Mouse (Mus musculus): ENCODE measurements around the gene Tmem174. TPM values are rescaled to one million over a fixed set of nuclear protein-coding genes. Genes with fewer than 3 reads are reported as not detected.

The Tmem174 gene
- total and polyA plus RNA-seq, 2 experiments, result not detected

GRCm38 (mm10) chr13:98596746-98597145 is 40.5 kb downstream of the Tmem174 start:
- H3K27me3 ChIP-seq (ENCODE audit: control insufficient read depth, insufficient read depth, low read length), result no peaks in the 10 kb centered on the region
- no peak overlapping the region for H3K4me3 ChIP-seq (ENCODE audit: insufficient read depth, low read depth, low read length)
- H3K36me3 ChIP-seq (ENCODE audit: control insufficient read depth, insufficient read depth, low read length), result no peaks in the 10 kb centered on the region
- TF ChIP-seq CTCF (IDR thresholded peaks at IDR 0.05; ENCODE audit: low read depth, low read length) (0 out of 2 replicates have a peak, but pooled peaks have one; percentile 10), POLR2A (IDR thresholded peaks at IDR 0.05; ENCODE audit: extremely low read depth, insufficient read depth, low read length) (no peak)
- no peak for DNase-seq (ENCODE audit: extremely low read depth, low read depth, low spot score)
- no peak overlapping the region for H3K27ac ChIP-seq (replicated peaks; ENCODE audit: insufficient read depth, low read depth, low read length)
- no peaks in the 10 kb centered on the region for H3K79me2 ChIP-seq (ENCODE audit: control insufficient read depth, insufficient read depth, low read length)
- H3K4me1 ChIP-seq (ENCODE audit: control insufficient read depth, insufficient read depth, low read length), result peaks cover 6% of the 10 kb centered on the region; the same call in 1 of the 2 replicates
- whole genome bisulfite sequencing, result 87% methylated on average over 4 of the region's 4 CpGs
- no peak overlapping the region for H3K9ac ChIP-seq (ENCODE audit: low read depth, low read length)

GRCm38 (mm10) chr13:98594726-98595141 is 42.5 kb downstream of the Tmem174 start:
- DNase-seq (ENCODE audit: extremely low read depth, low read depth, low spot score), result peak; percentile 27
- Histone ChIP-seq H3K4me1 (ENCODE audit: control insufficient read depth, insufficient read depth, low read length) (peaks cover 6% of the 10 kb centered on the region; the same call in 1 of the 2 replicates), H3K27ac (replicated peaks; ENCODE audit: insufficient read depth, low read depth, low read length) (no peak overlapping the region), H3K9ac (ENCODE audit: low read depth, low read length) (no peak overlapping the region), H3K36me3 (ENCODE audit: control insufficient read depth, insufficient read depth, low read length) (no peaks in the 10 kb centered on the region), H3K4me3 (ENCODE audit: insufficient read depth, low read depth, low read length) (no peak overlapping the region), H3K79me2 (ENCODE audit: control insufficient read depth, insufficient read depth, low read length) (no peaks in the 10 kb centered on the region), H3K27me3 (ENCODE audit: control insufficient read depth, insufficient read depth, low read length) (no peaks in the 10 kb centered on the region)
- 30% methylated on average over 10 of the region's 10 CpGs for WGBS
- TF ChIP-seq CTCF (IDR thresholded peaks at IDR 0.05; ENCODE audit: low read depth, low read length), result no peak
- no peak for TF ChIP-seq POLR2A (IDR thresholded peaks at IDR 0.05; ENCODE audit: extremely low read depth, insufficient read depth, low read length)

- WGBS, result 20% methylated on average over 11 of the region's 11 CpGs
- Histone ChIP-seq H3K4me3 (ENCODE audit: insufficient read depth, low read depth, low read length) (no peak overlapping the region), H3K27ac (replicated peaks; ENCODE audit: insufficient read depth, low read depth, low read length) (no peak overlapping the region), H3K79me2 (ENCODE audit: control insufficient read depth, insufficient read depth, low read length) (no peaks in the 10 kb centered on the region), H3K27me3 (ENCODE audit: control insufficient read depth, insufficient read depth, low read length) (no peaks in the 10 kb centered on the region), H3K36me3 (ENCODE audit: control insufficient read depth, insufficient read depth, low read length) (no peaks in the 10 kb centered on the region), H3K4me1 (ENCODE audit: control insufficient read depth, insufficient read depth, low read length) (peaks cover 6% of the 10 kb centered on the region; the same call in 1 of the 2 replicates), H3K9ac (ENCODE audit: low read depth, low read length) (no peak overlapping the region)
- peak; percentile 82 for DNase-seq (ENCODE audit: extremely low read depth, low read depth, low spot score)
- no peak for TF ChIP-seq CTCF (IDR thresholded peaks at IDR 0.05; ENCODE audit: low read depth, low read length)
- TF ChIP-seq POLR2A (IDR thresholded peaks at IDR 0.05; ENCODE audit: extremely low read depth, insufficient read depth, low read length), result no peak
These were observed 43.2 kb downstream of the Tmem174 start for GRCm38 (mm10) chr13:98593938-98594539.

- Histone ChIP-seq H3K36me3 (ENCODE audit: control insufficient read depth, insufficient read depth, low read length) (no peaks in the 10 kb centered on the region), H3K4me3 (ENCODE audit: insufficient read depth, low read depth, low read length) (no peak overlapping the region), H3K9ac (ENCODE audit: low read depth, low read length) (no peak overlapping the region), H3K27me3 (ENCODE audit: control insufficient read depth, insufficient read depth, low read length) (peaks cover 4% of the 10 kb centered on the region; the same call in 1 of the 2 replicates), H3K4me1 (ENCODE audit: control insufficient read depth, insufficient read depth, low read length) (peaks cover 6% of the 10 kb centered on the region; the same call in 1 of the 2 replicates), H3K79me2 (ENCODE audit: control insufficient read depth, insufficient read depth, low read length) (no peaks in the 10 kb centered on the region), H3K27ac (replicated peaks; ENCODE audit: insufficient read depth, low read depth, low read length) (no peak overlapping the region)
- DNase-seq (ENCODE audit: extremely low read depth, low read depth, low spot score), result no peak
- TF ChIP-seq CTCF (IDR thresholded peaks at IDR 0.05; ENCODE audit: low read depth, low read length), result no peak
- TF ChIP-seq POLR2A (IDR thresholded peaks at IDR 0.05; ENCODE audit: extremely low read depth, insufficient read depth, low read length), result no peak
- 52% methylated on average over 6 of the region's 6 CpGs for WGBS
These were observed 45.8 kb downstream of the Tmem174 start for GRCm38 (mm10) chr13:98591406-98591805.

- no peaks in the 10 kb centered on the region for H3K79me2 ChIP-seq (ENCODE audit: control insufficient read depth, insufficient read depth, low read length)
- WGBS, result 69% methylated on average over 6 of the region's 6 CpGs
- H3K27ac ChIP-seq (replicated peaks; ENCODE audit: insufficient read depth, low read depth, low read length), result no peak overlapping the region
- H3K9ac ChIP-seq (ENCODE audit: low read depth, low read length), result no peak overlapping the region
- no peak for TF ChIP-seq POLR2A (IDR thresholded peaks at IDR 0.05; ENCODE audit: extremely low read depth, insufficient read depth, low read length)
- no peak for TF ChIP-seq CTCF (IDR thresholded peaks at IDR 0.05; ENCODE audit: low read depth, low read length)
- no peak for DNase-seq (ENCODE audit: extremely low read depth, low read depth, low spot score)
- H3K4me3 ChIP-seq (ENCODE audit: insufficient read depth, low read depth, low read length), result no peak overlapping the region
- no peaks in the 10 kb centered on the region for H3K36me3 ChIP-seq (ENCODE audit: control insufficient read depth, insufficient read depth, low read length)
- peaks cover 6% of the 10 kb centered on the region; the same call in 1 of the 2 replicates for H3K4me1 ChIP-seq (ENCODE audit: control insufficient read depth, insufficient read depth, low read length)
- peaks cover 4% of the 10 kb centered on the region; the same call in 1 of the 2 replicates for H3K27me3 ChIP-seq (ENCODE audit: control insufficient read depth, insufficient read depth, low read length)
These were observed 46.4 kb downstream of the Tmem174 start for GRCm38 (mm10) chr13:98590693-98591389.
